Comparison of ENCODE assay signal across 9 mouse cellular contexts in genomic region chr2:28539206-28539605, GRCm38 (mm10). TPM values are rescaled to one million over a fixed set of nuclear protein-coding genes. Genes with fewer than 3 reads are reported as not detected.
DNase-seq lines count a peak whose midpoint lies in the region; ATAC-seq and TF ChIP-seq lines count a peak whose summit lies in the region.
"Had no signal": no experiment of that assay in that cellular context is flagged by ENCODE, and none has a peak within 500 bp of the region (broad histone marks: within the 10 kb centered on the region; RNA-seq: fewer than 3 reads in every experiment).

No protein-coding gene starts in this region.

- TF ChIP-seq POLR2A in heart, adult 2 months (IDR thresholded peaks at IDR 0.05; ENCODE audit: insufficient read depth, low read depth, low read length) = no peak

- no peak overlapping the region for H3K4me3 ChIP-seq in embryonic facial prominence, embryonic 11.5 days (ENCODE audit: low read depth, low read length)
- H3K4me3 ChIP-seq in heart, adult 2 months = no peak overlapping the region
- H3K4me3 ChIP-seq in intestine, postnatal 0 days (ENCODE audit: low read depth, low read length) = no peak overlapping the region
- H3K4me3 ChIP-seq in lung, embryonic 14.5 days (ENCODE audit: low read depth, low read length) = no peak overlapping the region

- H3K79me2 ChIP-seq in heart, adult 2 months (replicated peaks; ENCODE audit: control insufficient read depth, insufficient read depth, low read length) = no peaks in the 10 kb centered on the region

- ATAC-seq in embryonic facial prominence, embryonic 11.5 days (replicated peaks; ENCODE audit: insufficient number of reproducible peaks, low FRiP score, low TSS enrichment, low read depth) = peak; percentile 35; the same call in 1 of the 2 replicates
- ATAC-seq in intestine, postnatal 0 days = peak; percentile 29; the same call in 1 of the 2 replicates
- ATAC-seq in lung, embryonic 14.5 days (ENCODE audit: insufficient read depth) = peak; percentile 65
- ATAC-seq in monocyte, adult 5-6 weeks (replicated peaks; ENCODE audit: insufficient number of reproducible peaks, low FRiP score, low TSS enrichment, poor library complexity, severe bottlenecking) = no peak

- TF ChIP-seq CTCF in heart, adult 2 months (IDR thresholded peaks at IDR 0.05) = no peak
- no peak for TF ChIP-seq CTCF in intestine, postnatal 0 days (IDR thresholded peaks at IDR 0.05; ENCODE audit: low read depth)
- TF ChIP-seq CTCF in lung, embryonic 14.5 days (IDR thresholded peaks at IDR 0.05; ENCODE audit: low read depth) = no peak

- no peak overlapping the region for H3K4me2 ChIP-seq in embryonic facial prominence, embryonic 11.5 days (ENCODE audit: low read depth, low read length)
- 0 out of 2 replicates have a peak overlapping the region, but pooled peaks have one; percentile 9 for H3K4me2 ChIP-seq in intestine, postnatal 0 days (replicated peaks; ENCODE audit: low read depth)
- peak overlapping the region; percentile 25; the same call in 1 of the 2 replicates for H3K4me2 ChIP-seq in lung, embryonic 14.5 days

- no peaks in the 10 kb centered on the region for H3K9me3 ChIP-seq in embryonic facial prominence, embryonic 11.5 days (replicated peaks; ENCODE audit: control insufficient read depth, low read length)
- H3K9me3 ChIP-seq in intestine, postnatal 0 days (ENCODE audit: control insufficient read depth) = no peaks in the 10 kb centered on the region
- no peaks in the 10 kb centered on the region for H3K9me3 ChIP-seq in lung, embryonic 14.5 days (ENCODE audit: low read depth, low read length)

- peaks cover 15% of the 10 kb centered on the region for H3K4me1 ChIP-seq in embryonic facial prominence, embryonic 11.5 days (ENCODE audit: control insufficient read depth, insufficient read depth, low read length)
- H3K4me1 ChIP-seq in heart, adult 2 months (ENCODE audit: control insufficient read depth, insufficient read depth, low read length) = peaks cover 29% of the 10 kb centered on the region
- peaks cover 23% of the 10 kb centered on the region; the same call in 1 of the 2 replicates for H3K4me1 ChIP-seq in intestine, postnatal 0 days (replicated peaks; ENCODE audit: control insufficient read depth, insufficient read depth, low read length)
- peaks cover 26% of the 10 kb centered on the region for H3K4me1 ChIP-seq in lung, embryonic 14.5 days (ENCODE audit: insufficient read depth)

- DNase-seq in thymus, postnatal 25 days = peak; percentile 22
- DNase-seq in thymus, postnatal 0 days (ENCODE audit: low spot score) = no peak
- DNase-seq in embryonic facial prominence, embryonic 11.5 days (ENCODE audit: low spot score) = peak; percentile 62
- DNase-seq in heart, adult 2 months = peak; percentile 71
- peak; percentile 79 for DNase-seq in lung, embryonic 14.5 days
- DNase-seq in retina, postnatal 1 day = peak; percentile 88

- 34% methylated on average over 7 of the region's 7 CpGs for WGBS in embryonic facial prominence, embryonic 11.5 days
- WGBS in heart, adult 2 months = 19% methylated on average over 7 of the region's 7 CpGs
- 57% methylated on average over 7 of the region's 7 CpGs for WGBS in intestine, postnatal 0 days
- 47% methylated on average over 7 of the region's 7 CpGs for WGBS in lung, embryonic 14.5 days

- H3K27me3 ChIP-seq in embryonic facial prominence, embryonic 11.5 days (ENCODE audit: control insufficient read depth, insufficient read depth, low read length) = no peaks in the 10 kb centered on the region
- H3K27me3 ChIP-seq in heart, adult 2 months (ENCODE audit: control insufficient read depth, insufficient read depth, low read length) = no peaks in the 10 kb centered on the region
- no peaks in the 10 kb centered on the region for H3K27me3 ChIP-seq in intestine, postnatal 0 days (replicated peaks; ENCODE audit: control insufficient read depth, insufficient read depth, low read length)
- no peaks in the 10 kb centered on the region for H3K27me3 ChIP-seq in lung, embryonic 14.5 days (ENCODE audit: insufficient read depth, low read length)

- no peaks in the 10 kb centered on the region; the same call in none of the 2 replicates for H3K36me3 ChIP-seq in embryonic facial prominence, embryonic 11.5 days (replicated peaks; ENCODE audit: control insufficient read depth, insufficient read depth, low read depth, low read length)
- no peaks in the 10 kb centered on the region for H3K36me3 ChIP-seq in heart, adult 2 months (ENCODE audit: control insufficient read depth, insufficient read depth, low read length)
- H3K36me3 ChIP-seq in intestine, postnatal 0 days (ENCODE audit: control insufficient read depth, insufficient read depth) = peaks cover 31% of the 10 kb centered on the region
- peaks cover 21% of the 10 kb centered on the region for H3K36me3 ChIP-seq in lung, embryonic 14.5 days (ENCODE audit: insufficient read depth)

- no peak for TF ChIP-seq EP300 in heart, adult 2 months (IDR thresholded peaks at IDR 0.05; ENCODE audit: insufficient read depth, low read depth, low read length)

- H3K9ac ChIP-seq in embryonic facial prominence, embryonic 11.5 days (replicated peaks; ENCODE audit: low read length) = peak overlapping the region; percentile 15
- H3K9ac ChIP-seq in heart, adult 2 months (ENCODE audit: low read depth, low read length) = no peak overlapping the region
- H3K9ac ChIP-seq in intestine, postnatal 0 days (ENCODE audit: low read depth, low read length) = no peak overlapping the region
- H3K9ac ChIP-seq in lung, embryonic 14.5 days = peak overlapping the region; percentile 22; the same call in 1 of the 2 replicates
- H3K9ac ChIP-seq: liver, embryonic 14.5 days had no signal

- intact Hi-C loops in heart, adult 2 months (cut with DNase I) = no loop called here

- H3K27ac ChIP-seq in embryonic facial prominence, embryonic 11.5 days (replicated peaks; ENCODE audit: low read depth, low read length) = peak overlapping the region; percentile 39; the same call in 1 of the 2 replicates
- peak overlapping the region; percentile 34 for H3K27ac ChIP-seq in heart, adult 2 months
- peak overlapping the region; percentile 54; the same call in 1 of the 2 replicates for H3K27ac ChIP-seq in intestine, postnatal 0 days (ENCODE audit: low read depth, low read length)
- H3K27ac ChIP-seq in lung, embryonic 14.5 days (ENCODE audit: low read depth) = peak overlapping the region; percentile 67; the same call in 1 of the 2 replicates
- H3K27ac ChIP-seq: liver, embryonic 14.5 days had no signal

RNA-seq across cellular contexts. Expression of gene Cel, which starts 24.0 kb away (rescaled TPM):
- 0.44 and 0.50 TPM in 2 replicates for polyA plus RNA-seq in thymus, postnatal 0 days (2015; fragmentation: Nextera tagmentation; extraction: Ambion mirVana)
- polyA plus RNA-seq in embryonic facial prominence, embryonic 11.5 days (2014; fragmentation: Nextera tagmentation; extraction: Ambion mirVana) = not detected in 2 replicates
- not detected for total RNA-seq in heart, adult 2 months (2021)
- not detected in 2 replicates for polyA plus RNA-seq in heart, adult 2 months (2012; rRNA removed)
- 5.5 and 7.9 TPM in 2 replicates for polyA plus RNA-seq in intestine, postnatal 0 days (2015; fragmentation: Nextera tagmentation; extraction: Ambion mirVana)
- polyA plus RNA-seq in lung, embryonic 14.5 days (2014; fragmentation: Nextera tagmentation; extraction: Ambion mirVana) = not detected in 2 replicates
- total RNA-seq in monocyte, adult 5-6 weeks (2017) = not detected in 3 replicates

RNA-seq across cellular contexts. Expression of gene Ralgds, which starts 26.3 kb away (rescaled TPM):
- 13.3 and 15.7 TPM in 2 replicates for polyA plus RNA-seq in thymus, postnatal 0 days (2015; fragmentation: Nextera tagmentation; extraction: Ambion mirVana)
- 41.7 and 44.8 TPM in 2 replicates for polyA plus RNA-seq in embryonic facial prominence, embryonic 11.5 days (2014; fragmentation: Nextera tagmentation; extraction: Ambion mirVana)
- 10 to 100 TPM in 1 of 2 experiments, 1 to 10 TPM in 1; 9.7 to 12.2 TPM for total RNA-seq in heart, adult 2 months (2021)
- 19.5 and 24.8 TPM in 2 replicates for polyA plus RNA-seq in heart, adult 2 months (2012; rRNA removed)
- 11.5 and 15.6 TPM in 2 replicates for polyA plus RNA-seq in intestine, postnatal 0 days (2015; fragmentation: Nextera tagmentation; extraction: Ambion mirVana)
- 34.3 and 34.7 TPM in 2 replicates for polyA plus RNA-seq in lung, embryonic 14.5 days (2014; fragmentation: Nextera tagmentation; extraction: Ambion mirVana)
- 3.5 to 14.6 TPM (median 9.2 TPM) in 3 replicates for total RNA-seq in monocyte, adult 5-6 weeks (2017)

RNA-seq across cellular contexts. Expression of gene Gm10134, which starts 33.3 kb away (rescaled TPM):
- polyA plus RNA-seq in thymus, postnatal 0 days (2015; fragmentation: Nextera tagmentation; extraction: Ambion mirVana) = 2.6 and 3.6 TPM in 2 replicates
- polyA plus RNA-seq in embryonic facial prominence, embryonic 11.5 days (2014; fragmentation: Nextera tagmentation; extraction: Ambion mirVana) = 0.68 TPM in 1 of 2 replicates, not detected in the other
- 1 to 10 TPM; 1.0 to 1.7 TPM for total RNA-seq in heart, adult 2 months (2021)
- polyA plus RNA-seq in heart, adult 2 months (2012; rRNA removed) = 0.47 TPM in 1 of 2 replicates, not detected in the other
- polyA plus RNA-seq in intestine, postnatal 0 days (2015; fragmentation: Nextera tagmentation; extraction: Ambion mirVana) = 6.0 and 8.7 TPM in 2 replicates
- 1.2 and 2.4 TPM in 2 replicates for polyA plus RNA-seq in lung, embryonic 14.5 days (2014; fragmentation: Nextera tagmentation; extraction: Ambion mirVana)
- not detected in 3 replicates for total RNA-seq in monocyte, adult 5-6 weeks (2017)
- polyA plus RNA-seq: liver, embryonic 14.5 days had no signal

RNA-seq across cellular contexts. Expression of gene Gbgt1, which starts 42.5 kb away (rescaled TPM):
- 0.35 and 0.88 TPM in 2 replicates for polyA plus RNA-seq in thymus, postnatal 0 days (2015; fragmentation: Nextera tagmentation; extraction: Ambion mirVana)
- not detected in 2 replicates for polyA plus RNA-seq in embryonic facial prominence, embryonic 11.5 days (2014; fragmentation: Nextera tagmentation; extraction: Ambion mirVana)
- total RNA-seq in heart, adult 2 months (2021) = 1 to 10 TPM; 1.8 to 2.1 TPM
- 1.3 and 2.2 TPM in 2 replicates for polyA plus RNA-seq in heart, adult 2 months (2012; rRNA removed)
- polyA plus RNA-seq in intestine, postnatal 0 days (2015; fragmentation: Nextera tagmentation; extraction: Ambion mirVana) = 1.1 and 1.6 TPM in 2 replicates
- 0.41 and 0.76 TPM in 2 replicates for polyA plus RNA-seq in lung, embryonic 14.5 days (2014; fragmentation: Nextera tagmentation; extraction: Ambion mirVana)
- total RNA-seq in monocyte, adult 5-6 weeks (2017) = 0.76 to 1.8 TPM in 2 of 3 replicates, not detected in the other

RNA-seq across cellular contexts. Expression of gene Gtf3c5, which starts 44.3 kb away (rescaled TPM):
- 18.8 and 20.7 TPM in 2 replicates for polyA plus RNA-seq in thymus, postnatal 0 days (2015; fragmentation: Nextera tagmentation; extraction: Ambion mirVana)
- polyA plus RNA-seq in embryonic facial prominence, embryonic 11.5 days (2014; fragmentation: Nextera tagmentation; extraction: Ambion mirVana) = 38.5 and 38.8 TPM in 2 replicates
- 10 to 100 TPM; 11.0 to 12.2 TPM for total RNA-seq in heart, adult 2 months (2021)
- 14.3 and 21.9 TPM in 2 replicates for polyA plus RNA-seq in heart, adult 2 months (2012; rRNA removed)
- polyA plus RNA-seq in intestine, postnatal 0 days (2015; fragmentation: Nextera tagmentation; extraction: Ambion mirVana) = 8.4 and 8.9 TPM in 2 replicates
- polyA plus RNA-seq in lung, embryonic 14.5 days (2014; fragmentation: Nextera tagmentation; extraction: Ambion mirVana) = 33.9 and 41.9 TPM in 2 replicates
- total RNA-seq in monocyte, adult 5-6 weeks (2017) = 5.6 to 17.7 TPM (median 9.1 TPM) in 3 replicates

Comparison
In these comparisons a context has a peak if more than half of its experiments do, and no peak if none do; other contexts are left out.
1. H3K9ac ChIP-seq: peak in embryonic facial prominence, embryonic 11.5 days (single experiment) and lung, embryonic 14.5 days (single experiment); none in heart, adult 2 months (single experiment) and intestine, postnatal 0 days (single experiment).
2. Peak in every context shown above with its lines, with median percentiles within 50 percentile points of each other: H3K27ac ChIP-seq.